Mouse (Mus musculus) heart, embryonic 16.5 days (tissue): ENCODE data around the gene Zfp346. TPM values are rescaled to one million over a fixed set of nuclear protein-coding genes. Genes with fewer than 3 reads are reported as not detected.

Experiments
- ATAC-seq: fragments of 200-750 bp; cut with Nextera tagmentation; replicated peaks from 2 replicates; pipeline ENCODE4 v1.8.0; 2017; ENCODE audit warnings: moderate number of reproducible peaks; ENCODE audit not compliant: insufficient read depth, low FRiP score; ENCODE audit errors: extremely low read depth
- H3K27ac ChIP-seq: fragments of 300-500 bp; sonication (generic); 2 replicates; pipeline ENCODE4 v1.5.1; 2014; ENCODE audit warnings: mild to moderate bottlenecking, low read length, control low read depth, moderate library complexity
- H3K27me3 ChIP-seq: fragments of 300-500 bp; sonication (generic); 2 replicates; pipeline ENCODE4 v1.6.1; 2014; ENCODE audit warnings: low read length, mixed read lengths; ENCODE audit not compliant: control insufficient read depth, insufficient read depth
- H3K36me3 ChIP-seq: fragments of 300-500 bp; sonication (generic); 2 replicates; pipeline ENCODE4 v1.6.1; 2014; ENCODE audit not compliant: control insufficient read depth, insufficient read depth
- H3K4me1 ChIP-seq: fragments of 300-500 bp; sonication (generic); 2 replicates; pipeline ENCODE4 v1.6.1; 2014; ENCODE audit warnings: low read length, mixed read lengths; ENCODE audit not compliant: control insufficient read depth, insufficient read depth
- H3K4me2 ChIP-seq: fragments of 300-500 bp; sonication (generic); 2 replicates; pipeline ENCODE4 v1.6.1; 2014; ENCODE audit warnings: low read depth, mild to moderate bottlenecking, control low read depth, low read length
- H3K4me3 ChIP-seq: fragments of 300-500 bp; sonication (generic); 2 replicates; pipeline ENCODE4 v1.5.1; 2014; ENCODE audit warnings: mild to moderate bottlenecking, control low read depth, low read length
- H3K9ac ChIP-seq: fragments of 300-500 bp; sonication (generic); 2 replicates; pipeline ENCODE4 v1.6.1; 2014; ENCODE audit warnings: low read length, control low read depth
- H3K9me3 ChIP-seq: fragments of 300-500 bp; sonication (generic); replicated peaks from 2 replicates; pipeline ENCODE4 v1.6.1; 2016; ENCODE audit warnings: low read length; ENCODE audit not compliant: control insufficient read depth
- WGBS: fragments of 180-500 bp; shearing (Covaris S2); extraction: QIAGEN DNeasy Blood & Tissue Kit; methylation state at CpG from one replicate; pipeline ENCODE4 v1.1.7; 2014; 5-methylcytosine and 5-hydroxymethylcytosine counted together
- polyA plus RNA-seq: library from polyadenylated mRNA; unstranded; fragments of >200 nt; fragmentation: Nextera tagmentation; extraction: Ambion mirVana; gene quantifications from 2 replicates; pipeline ENCODE4 v1.2.1, GENCODE M21; 2015

The Zfp346 gene
- polyA plus RNA-seq, 1 experiment from 2014 or later: 19.1 TPM

- WGBS: 68% methylated on average over 4 of the region's 4 CpGs
- H3K27ac ChIP-seq: no peak overlapping the region
Measured at GRCm38 (mm10) chr13:55177903-55178496, 72.9 kb downstream of the Zfp346 start.

GRCm38 (mm10) chr13:55178556-55178955, 73.4 kb downstream of the Zfp346 start:
- Histone ChIP-seq H3K27ac (no peak overlapping the region), H3K4me2 (no peak overlapping the region), H3K27me3 (no peaks in the 10 kb centered on the region), H3K4me1 (peaks cover 5% of the 10 kb centered on the region; the same call in 1 of the 2 replicates), H3K4me3 (no peak overlapping the region), H3K9me3 (no peaks in the 10 kb centered on the region; the same call in 1 of the 2 replicates), H3K36me3 (no peaks in the 10 kb centered on the region), H3K9ac (no peak overlapping the region)
- no peak for ATAC-seq
- WGBS: 27% methylated on average over 2 of the region's 2 CpGs

More at GRCm38 (mm10) chr13:55177903-55178496, 72.9 kb downstream of the Zfp346 start:
- ATAC-seq: no peak
- Histone ChIP-seq H3K4me2 (no peak overlapping the region), H3K9me3 (no peaks in the 10 kb centered on the region; the same call in 1 of the 2 replicates), H3K27me3 (no peaks in the 10 kb centered on the region), H3K4me1 (peaks cover 5% of the 10 kb centered on the region; the same call in 1 of the 2 replicates), H3K36me3 (no peaks in the 10 kb centered on the region), H3K4me3 (no peak overlapping the region), H3K9ac (no peak overlapping the region)

GRCm38 (mm10) chr13:55179591-55179990, 74.5 kb downstream of the Zfp346 start:
- WGBS: 83% methylated on average over 3 of the region's 3 CpGs
- Histone ChIP-seq H3K4me2 (no peak overlapping the region), H3K27me3 (no peaks in the 10 kb centered on the region), H3K27ac (no peak overlapping the region), H3K4me1 (peaks cover 5% of the 10 kb centered on the region; the same call in 1 of the 2 replicates), H3K9ac (no peak overlapping the region), H3K4me3 (no peak overlapping the region), H3K36me3 (no peaks in the 10 kb centered on the region), H3K9me3 (no peaks in the 10 kb centered on the region; the same call in 1 of the 2 replicates)
- ATAC-seq: no peak

- H3K9me3 ChIP-seq: no peaks in the 10 kb centered on the region; the same call in 1 of the 2 replicates
- 71% methylated on average over 2 of the region's 2 CpGs for WGBS
- H3K36me3 ChIP-seq: no peaks in the 10 kb centered on the region
- peaks cover 5% of the 10 kb centered on the region; the same call in 1 of the 2 replicates for H3K4me1 ChIP-seq
- H3K4me3 ChIP-seq: peak overlapping the region; percentile 47
- no peak overlapping the region; the same call in 1 of the 2 replicates for H3K9ac ChIP-seq
- ATAC-seq: no peak
- H3K27me3 ChIP-seq: no peaks in the 10 kb centered on the region
- peak overlapping the region; percentile 64 for H3K4me2 ChIP-seq
- no peak overlapping the region; the same call in 1 of the 2 replicates for H3K27ac ChIP-seq
Measured at GRCm38 (mm10) chr13:55181786-55182172, 76.7 kb downstream of the Zfp346 start.

GRCm38 (mm10) chr13:55182173-55182894, 77.2 kb downstream of the Zfp346 start:
- peak; percentile 86 for ATAC-seq
- WGBS: 4% methylated on average over 23 of the region's 23 CpGs
- Histone ChIP-seq H3K36me3 (no peaks in the 10 kb centered on the region), H3K9me3 (no peaks in the 10 kb centered on the region; the same call in 1 of the 2 replicates), H3K9ac (peak overlapping the region; percentile 63), H3K4me2 (peak overlapping the region; percentile 64), H3K27ac (peak overlapping the region; percentile 78), H3K4me3 (peak overlapping the region; percentile 47), H3K27me3 (no peaks in the 10 kb centered on the region), H3K4me1 (peaks cover 5% of the 10 kb centered on the region; the same call in 1 of the 2 replicates)

- Histone ChIP-seq H3K27ac (no peak overlapping the region), H3K9me3 (no peaks in the 10 kb centered on the region; the same call in 1 of the 2 replicates), H3K4me1 (peaks cover 5% of the 10 kb centered on the region; the same call in 1 of the 2 replicates), H3K9ac (no peak overlapping the region), H3K4me2 (no peak overlapping the region), H3K4me3 (no peak overlapping the region), H3K27me3 (no peaks in the 10 kb centered on the region), H3K36me3 (no peaks in the 10 kb centered on the region)
- WGBS: 79% methylated on average over 6 of the region's 6 CpGs
- ATAC-seq: no peak
Measured at GRCm38 (mm10) chr13:55183382-55183781, 78.3 kb downstream of the Zfp346 start.

Other genes with a start within 250 kb of the Zfp346 start
- gene Unc5a, start 155.9 kb upstream of the Zfp346 start, polyA plus RNA-seq: 1.5 and 1.7 TPM in 2 replicates
- 0.59 and 0.72 TPM in 2 replicates for gene Hk3, start 83.9 kb upstream of the Zfp346 start, polyA plus RNA-seq
- gene Uimc1, start 5.0 kb upstream of the Zfp346 start, polyA plus RNA-seq: 19.0 and 22.0 TPM in 2 replicates
- gene Gm17617, start 28.2 kb downstream of the Zfp346 start, polyA plus RNA-seq: not detected in 2 replicates
- gene Fgfr4, start 47.3 kb downstream of the Zfp346 start, polyA plus RNA-seq: 0.80 and 2.6 TPM in 2 replicates
- gene Nsd1, start 104.5 kb downstream of the Zfp346 start, polyA plus RNA-seq: 38.1 and 40.5 TPM in 2 replicates
- 339 and 346 TPM in 2 replicates for gene Prelid1, start 215.2 kb downstream of the Zfp346 start, polyA plus RNA-seq
- gene Rab24, start 216.6 kb downstream of the Zfp346 start, polyA plus RNA-seq: 67.4 and 74.8 TPM in 2 replicates
- gene Mxd3, start 224.5 kb downstream of the Zfp346 start, polyA plus RNA-seq: 29.2 and 29.4 TPM in 2 replicates